Mouse (Mus musculus): ENCODE data around the gene Mthfsd. TPM values are rescaled to one million over a fixed set of nuclear protein-coding genes. Genes with fewer than 3 reads are reported as not detected.

Gene Mthfsd
- total RNA-seq, 2 experiments from 2014 or later = 12.7 to 13.0 TPM

- no peak for DNase-seq
Observed at GRCm38 (mm10) chr8:121073174-121074107, 34.8 kb downstream of the Mthfsd start.

DNA sequence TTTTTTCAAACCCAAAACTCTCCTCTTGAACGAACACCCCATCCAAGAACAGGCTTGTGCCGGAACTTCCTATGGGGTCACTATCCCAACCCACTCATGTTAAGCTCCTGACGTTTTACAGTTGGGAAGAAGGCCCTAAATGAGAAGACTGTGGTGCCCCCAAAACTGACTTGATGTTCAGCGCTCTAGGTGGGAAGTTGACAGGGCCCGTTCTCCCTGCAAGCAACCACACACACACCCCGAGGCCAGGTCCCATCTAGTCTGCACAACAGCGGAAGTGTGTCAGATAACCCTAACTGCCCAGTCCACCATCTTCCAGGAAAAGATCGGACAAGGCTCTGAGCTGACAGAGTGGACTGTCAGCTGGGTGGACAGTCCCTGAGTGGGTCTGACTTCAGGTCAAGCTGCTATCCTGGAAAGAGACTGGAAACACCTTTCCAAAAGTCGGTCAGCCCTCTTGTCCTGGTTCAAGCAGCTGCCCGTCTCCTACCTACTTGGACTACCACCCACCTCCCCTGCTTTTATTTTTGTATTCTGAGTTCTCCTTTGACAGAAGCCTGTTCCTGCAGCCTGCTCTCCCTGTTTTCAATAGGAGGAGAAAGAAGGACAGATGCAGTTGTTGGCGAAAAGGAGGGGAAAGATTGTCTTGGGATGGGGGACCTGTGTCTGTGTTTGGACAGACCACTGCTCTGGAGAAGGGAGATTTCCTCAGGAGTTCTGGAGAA, 35.6 kb downstream of the Mthfsd start:
- no peak for DNase-seq

DNA sequence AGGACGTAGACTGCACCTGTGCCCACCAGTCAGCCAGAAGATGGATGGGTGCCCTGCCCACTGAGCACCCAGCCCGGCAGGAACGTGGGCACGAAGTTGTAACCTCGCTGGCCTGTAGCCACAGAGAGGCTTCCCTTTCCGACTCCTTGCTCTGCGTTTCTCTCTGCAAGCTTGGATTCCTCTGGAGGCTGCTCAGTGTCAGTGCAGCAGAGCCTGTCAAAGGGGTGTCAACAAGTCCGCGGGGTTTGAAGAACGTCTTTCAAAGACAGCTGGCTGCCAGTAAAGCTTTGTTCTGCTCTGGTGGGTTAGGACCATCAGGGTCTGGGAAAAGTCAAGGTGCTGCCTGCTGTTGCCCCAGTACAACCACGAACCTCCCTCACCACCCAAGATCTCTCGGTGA, 36.7 kb downstream of the Mthfsd start:
- DNase-seq = no peak

DNA sequence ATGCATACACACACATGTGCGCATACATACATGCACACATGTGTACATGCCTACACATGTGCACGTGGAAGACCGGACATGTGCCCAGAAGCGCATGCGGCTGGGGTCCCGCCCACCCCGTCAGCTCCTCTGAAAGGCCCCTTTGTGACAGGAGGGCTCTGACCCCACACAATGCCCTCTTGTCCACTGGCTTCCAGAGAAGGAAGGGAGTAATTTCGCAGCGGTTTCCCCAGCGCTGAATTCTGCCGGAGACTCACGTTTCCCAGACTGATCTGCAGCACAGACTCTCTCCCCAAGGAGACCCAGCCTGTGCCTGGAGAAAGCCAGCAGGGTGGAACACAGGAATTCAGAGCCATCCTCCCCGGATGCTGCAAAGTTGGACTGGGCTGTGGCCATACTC, 44.5 kb downstream of the Mthfsd start:
- DNase-seq = no peak

DNA sequence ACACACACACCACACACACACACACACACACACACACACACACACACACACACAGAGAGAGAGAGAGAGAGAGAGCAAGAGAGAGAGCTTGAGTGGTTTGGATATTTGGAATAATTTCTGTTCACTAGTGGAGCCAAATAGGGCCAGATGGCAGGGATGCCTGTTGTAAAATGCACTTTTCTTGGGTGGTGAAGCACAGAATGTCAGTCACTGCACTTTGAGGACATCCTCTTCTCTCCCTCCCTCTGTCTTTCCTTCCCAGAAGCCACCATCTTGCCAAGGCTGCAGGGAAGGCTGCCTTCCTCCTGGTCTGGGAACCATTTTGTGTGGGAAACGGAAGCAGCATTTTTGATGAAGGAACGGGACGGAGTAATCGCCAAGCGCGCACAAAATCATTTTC, 45.7 kb downstream of the Mthfsd start:
- DNase-seq = no peak

GRCm38 (mm10) chr8:121059098-121059497, 49.1 kb downstream of the Mthfsd start:
- no peak for DNase-seq

- no peak for DNase-seq
Observed at GRCm38 (mm10) chr8:121058081-121058480, 50.1 kb downstream of the Mthfsd start.

GRCm38 (mm10) chr8:121047441-121047840, 60.8 kb downstream of the Mthfsd start:
- DNase-seq = no peak

DNA sequence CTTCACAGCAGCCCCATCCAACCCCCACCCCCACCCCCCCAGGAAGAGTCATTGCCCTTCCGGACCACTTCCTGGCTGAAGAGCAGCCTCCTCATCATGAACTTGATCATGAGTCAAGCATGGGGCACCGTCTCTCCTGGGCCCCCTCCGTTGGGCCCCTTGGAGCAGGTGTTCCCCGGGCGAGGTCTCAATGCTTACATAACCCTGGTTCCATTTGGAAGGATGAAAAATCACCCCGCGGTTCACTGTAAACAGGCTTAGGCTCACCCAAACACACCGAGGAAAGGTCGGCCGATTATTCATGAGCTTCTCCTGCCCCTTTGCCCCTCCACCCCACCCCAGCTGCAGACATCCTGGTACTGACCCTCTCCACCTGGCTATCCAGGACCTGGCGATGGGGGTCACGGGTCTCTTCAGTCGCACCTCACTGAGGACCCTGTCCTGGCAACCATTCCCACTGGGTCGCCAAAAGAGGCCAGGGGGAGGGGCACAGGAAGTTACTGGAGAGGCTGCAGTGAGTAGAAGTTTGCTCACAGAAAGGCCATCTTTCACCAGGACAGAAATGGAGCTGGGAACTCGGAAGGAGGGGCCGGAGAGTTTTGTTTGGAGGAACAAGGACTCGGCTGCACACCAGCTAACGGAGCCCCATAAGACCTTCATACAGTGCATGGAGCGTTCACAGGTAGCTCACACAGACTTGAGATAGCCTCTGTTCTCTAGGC, 64.3 kb downstream of the Mthfsd start:
- no peak for DNase-seq

Small RNAs within 50 kb of the gene (microRNA-seq; reads per million reads assigned to microRNA genes)
- 0 reads per million in 2 experiments for gene Gm27530

Other genes starting within 250 kb of the Mthfsd start
- gene Foxf1, start 24.0 kb downstream of the Mthfsd start, total RNA-seq (2021) = under 1 TPM; 0.15 to 0.31 TPM
- 1 to 10 TPM; 1.7 to 1.9 TPM for gene Foxc2, start 7.8 kb upstream of the Mthfsd start, total RNA-seq (2021)
- gene Foxl1, start 19.5 kb upstream of the Mthfsd start, total RNA-seq (2021) = under 1 TPM; 0.10 to 0.18 TPM